Mouse (Mus musculus) stomach, postnatal 0 days (tissue): ENCODE results near the gene Ppa2. TPM values are rescaled to one million over a fixed set of nuclear protein-coding genes. Genes with fewer than 3 reads are reported as not detected.

Experiments
- ATAC-seq: fragments of 200-750 bp; cut with Nextera tagmentation; 2 replicates; pipeline ENCODE4 v1.8.0; 2017; ENCODE audit not compliant: low FRiP score, low TSS enrichment
- DNase-seq: peaks from one replicate; pipeline ENCODE4 v3.0.0-alpha.2; 2016; ENCODE audit warnings: low spot score
- H3K27ac ChIP-seq: fragments of 300-500 bp; sonication (generic); replicated peaks from 2 replicates; pipeline ENCODE4 v1.5.1; 2014; ENCODE audit warnings: mild to moderate bottlenecking, control low read depth
- H3K27me3 ChIP-seq: fragments of 300-500 bp; sonication (generic); 2 replicates; pipeline ENCODE4 v1.6.1; 2014; ENCODE audit warnings: low read length; ENCODE audit not compliant: control insufficient read depth, insufficient read depth
- H3K36me3 ChIP-seq: fragments of 300-500 bp; sonication (generic); 2 replicates; pipeline ENCODE4 v1.6.1; 2014; ENCODE audit warnings: low read length, mixed read lengths; ENCODE audit not compliant: control insufficient read depth, insufficient read depth
- H3K4me1 ChIP-seq: fragments of 300-500 bp; sonication (generic); replicated peaks from 2 replicates; pipeline ENCODE4 v1.6.1; 2014; ENCODE audit warnings: antibody characterized with exemption; ENCODE audit not compliant: control insufficient read depth, insufficient read depth
- H3K4me2 ChIP-seq: fragments of 300-500 bp; sonication (generic); replicated peaks from 2 replicates; pipeline ENCODE4 v1.6.1; 2014; ENCODE audit warnings: low read depth, mild to moderate bottlenecking, control low read depth, moderate library complexity
- H3K4me3 ChIP-seq: fragments of 300-500 bp; sonication (generic); 2 replicates; pipeline ENCODE4 v1.5.1; 2014; ENCODE audit warnings: low read depth, low read length, control low read depth
- H3K9ac ChIP-seq: fragments of 300-500 bp; sonication (generic); 2 replicates; pipeline ENCODE4 v1.6.1; 2014; ENCODE audit warnings: mild to moderate bottlenecking, low read length, control low read depth, mixed read lengths
- H3K9me3 ChIP-seq: fragments of 300-500 bp; sonication (generic); 2 replicates; pipeline ENCODE4 v1.6.1; 2016; ENCODE audit warnings: low read length; ENCODE audit not compliant: control insufficient read depth
- CTCF ChIP-seq: IDR thresholded peaks from 2 replicates; pipeline ENCODE4 v1.5.1; 2016; ENCODE audit warnings: antibody characterized with exemption, low read depth, mild to moderate bottlenecking, moderate library complexity
- EP300 ChIP-seq: optimal IDR thresholded peaks from 2 replicates; pipeline ENCODE3; 2016; ENCODE audit warnings: antibody characterized with exemption
- WGBS: fragments of 180-500 bp; shearing (Covaris S2); extraction: QIAGEN DNeasy Blood & Tissue Kit; methylation state at CpG from one replicate; pipeline ENCODE4 v1.1.7; 2014; 5-methylcytosine and 5-hydroxymethylcytosine counted together
- polyA plus RNA-seq: library from polyadenylated mRNA; unstranded; fragments of >200 nt; fragmentation: Nextera tagmentation; extraction: Ambion mirVana; gene quantifications from 2 replicates; pipeline ENCODE4 v1.2.1, GENCODE M21; 2015

The Ppa2 gene
- polyA plus RNA-seq, 1 experiment from 2014 or later, result 81.2 TPM

GRCm38 (mm10) chr3:133361406-133361805 is 51.5 kb downstream of the Ppa2 start:
- no peak overlapping the region for H3K4me3 ChIP-seq
- no peak overlapping the region for H3K9ac ChIP-seq
- no peaks in the 10 kb centered on the region for H3K9me3 ChIP-seq
- no peaks in the 10 kb centered on the region for H3K36me3 ChIP-seq
- ATAC-seq (no peak), DNase-seq (no peak)
- WGBS, result 85% methylated on average over 1 of the region's 1 CpGs
- no peak overlapping the region for H3K27ac ChIP-seq
- no peak overlapping the region for H3K4me2 ChIP-seq
- no peak for TF ChIP-seq EP300
- TF ChIP-seq CTCF, result no peak
- H3K27me3 ChIP-seq, result no peaks in the 10 kb centered on the region
- H3K4me1 ChIP-seq, result no peaks in the 10 kb centered on the region

GRCm38 (mm10) chr3:133364138-133364537 is 54.2 kb downstream of the Ppa2 start:
- Histone ChIP-seq H3K27ac (no peak overlapping the region), H3K4me1 (no peaks in the 10 kb centered on the region), H3K36me3 (no peaks in the 10 kb centered on the region), H3K4me2 (no peak overlapping the region), H3K4me3 (no peak overlapping the region), H3K9me3 (no peaks in the 10 kb centered on the region), H3K27me3 (no peaks in the 10 kb centered on the region), H3K9ac (no peak overlapping the region)
- DNase-seq, result no peak
- 82% methylated on average over 3 of the region's 3 CpGs for WGBS
- TF ChIP-seq CTCF (no peak), EP300 (no peak)
- ATAC-seq, result no peak

DNA sequence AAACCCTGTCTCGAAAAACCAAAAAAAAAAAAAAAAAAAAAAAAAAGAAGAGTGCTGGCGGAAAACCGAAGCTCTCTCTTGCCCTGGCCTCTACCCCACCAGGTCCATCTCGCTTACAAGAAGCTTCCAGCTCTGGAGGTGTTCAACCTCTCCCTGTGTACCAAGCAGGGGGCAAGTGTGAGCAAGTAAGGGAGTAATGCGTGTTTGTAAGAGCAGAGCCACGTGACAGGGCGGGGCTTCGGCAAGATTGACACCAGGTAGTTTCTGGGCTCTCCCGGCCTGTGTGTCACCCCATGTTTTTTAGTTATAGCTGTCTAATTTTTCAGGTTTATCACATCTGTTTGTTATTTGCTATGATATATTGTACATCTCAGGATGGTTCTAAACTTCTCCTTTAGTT is 56.2 kb downstream of the Ppa2 start:
- WGBS, result 74% methylated on average over 9 of the region's 9 CpGs
- Histone ChIP-seq H3K4me2 (no peak overlapping the region), H3K4me3 (no peak overlapping the region), H3K9ac (no peak overlapping the region), H3K9me3 (no peaks in the 10 kb centered on the region), H3K36me3 (0 out of 2 replicates have a peak, but pooled peaks cover 3% of the 10 kb centered on the region), H3K4me1 (no peaks in the 10 kb centered on the region), H3K27ac (no peak overlapping the region), H3K27me3 (no peaks in the 10 kb centered on the region)
- no peak for ATAC-seq
- DNase-seq, result no peak
- TF ChIP-seq CTCF (no peak), EP300 (no peak)

- H3K9me3 ChIP-seq, result no peaks in the 10 kb centered on the region
- TF ChIP-seq CTCF, result no peak
- no peak for TF ChIP-seq EP300
- H3K4me2 ChIP-seq, result no peak overlapping the region
- no peak overlapping the region for H3K4me3 ChIP-seq
- DNase-seq (no peak), ATAC-seq (no peak)
- no peaks in the 10 kb centered on the region for H3K36me3 ChIP-seq
- no peaks in the 10 kb centered on the region for H3K27me3 ChIP-seq
- H3K27ac ChIP-seq, result no peak overlapping the region
- H3K4me1 ChIP-seq, result no peaks in the 10 kb centered on the region
- H3K9ac ChIP-seq, result no peak overlapping the region
Observed at GRCm38 (mm10) chr3:133378174-133378573, 68.3 kb downstream of the Ppa2 start.

DNA sequence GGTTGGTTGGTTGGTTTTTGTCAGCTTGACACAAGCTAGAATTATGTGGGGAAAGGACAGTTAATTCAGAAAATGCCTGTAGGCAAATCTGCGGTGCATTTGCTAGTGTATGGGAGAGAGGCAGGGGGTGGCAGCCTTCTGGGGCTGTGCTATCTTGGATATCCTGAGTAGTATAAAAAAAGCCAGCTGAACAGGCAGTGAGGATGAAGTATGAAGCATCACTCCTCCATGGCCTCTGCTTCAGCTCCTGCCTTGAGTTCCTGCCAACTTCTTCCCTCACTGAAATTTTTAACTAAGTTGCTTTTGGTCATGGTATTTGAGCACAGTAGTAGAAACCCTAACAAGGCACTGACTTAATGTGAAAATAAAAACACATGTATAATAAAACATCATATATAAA is 70.1 kb downstream of the Ppa2 start:
- no peaks in the 10 kb centered on the region for H3K4me1 ChIP-seq
- H3K4me2 ChIP-seq, result no peak overlapping the region
- DNase-seq, result no peak
- no peak overlapping the region for H3K4me3 ChIP-seq
- ATAC-seq, result no peak
- 100% methylated on average over 1 of the region's 1 CpGs for WGBS
- no peaks in the 10 kb centered on the region for H3K9me3 ChIP-seq
- H3K27ac ChIP-seq, result no peak overlapping the region
- no peaks in the 10 kb centered on the region for H3K27me3 ChIP-seq
- no peak for TF ChIP-seq EP300
- TF ChIP-seq CTCF, result no peak
- no peaks in the 10 kb centered on the region for H3K36me3 ChIP-seq
- H3K9ac ChIP-seq, result no peak overlapping the region

- H3K36me3 ChIP-seq, result no peaks in the 10 kb centered on the region
- no peaks in the 10 kb centered on the region for H3K4me1 ChIP-seq
- WGBS, result 78% methylated on average over 11 of the region's 11 CpGs
- DNase-seq (no peak), ATAC-seq (no peak)
- no peaks in the 10 kb centered on the region for H3K27me3 ChIP-seq
- no peak for TF ChIP-seq EP300
- no peak for TF ChIP-seq CTCF
- H3K4me3 ChIP-seq, result no peak overlapping the region
- no peak overlapping the region for H3K9ac ChIP-seq
- H3K4me2 ChIP-seq, result no peak overlapping the region
- no peaks in the 10 kb centered on the region for H3K9me3 ChIP-seq
- H3K27ac ChIP-seq, result no peak overlapping the region
Observed at GRCm38 (mm10) chr3:133381519-133381918, 71.6 kb downstream of the Ppa2 start.
